In genomic region chr15:78914823-78915659, GRCm38 (mm10) we compare ENCODE assay signal across 8 mouse cellular contexts. TPM values are rescaled to one million over a fixed set of nuclear protein-coding genes. Genes with fewer than 3 reads are reported as not detected.
DNase-seq lines count a peak whose midpoint lies in the region; ATAC-seq and TF ChIP-seq lines count a peak whose summit lies in the region.

No protein-coding gene starts in this region.

- no peaks in the 10 kb centered on the region for H3K9me3 ChIP-seq in kidney, embryonic 16.5 days (ENCODE audit: low read length)
- no peaks in the 10 kb centered on the region for H3K9me3 ChIP-seq in hindbrain, embryonic 16.5 days (ENCODE audit: control insufficient read depth, low read length)
- H3K9me3 ChIP-seq in midbrain, postnatal 0 days (ENCODE audit: low read length): no peaks in the 10 kb centered on the region

- H3K27me3 ChIP-seq in kidney, embryonic 16.5 days (ENCODE audit: insufficient read depth, low read length): no peaks in the 10 kb centered on the region
- no peaks in the 10 kb centered on the region for H3K27me3 ChIP-seq in hindbrain, embryonic 16.5 days (replicated peaks; ENCODE audit: control insufficient read depth, insufficient read depth, low read length)
- no peaks in the 10 kb centered on the region for H3K27me3 ChIP-seq in midbrain, postnatal 0 days (ENCODE audit: insufficient read depth, low read length)

- peaks cover 26% of the 10 kb centered on the region for H3K36me3 ChIP-seq in kidney, embryonic 16.5 days (ENCODE audit: insufficient read depth, low read length)
- peaks cover 4% of the 10 kb centered on the region for H3K36me3 ChIP-seq in hindbrain, embryonic 16.5 days (ENCODE audit: control insufficient read depth, insufficient read depth, low read length)
- peaks cover 18% of the 10 kb centered on the region for H3K36me3 ChIP-seq in midbrain, postnatal 0 days (ENCODE audit: insufficient read depth, low read length)

- WGBS in kidney, embryonic 16.5 days: 47% methylated on average over 8 of the region's 8 CpGs
- WGBS in hindbrain, embryonic 16.5 days: 50% methylated on average over 8 of the region's 8 CpGs
- WGBS in midbrain, postnatal 0 days: 48% methylated on average over 8 of the region's 8 CpGs

- peak overlapping the region; percentile 72 for H3K4me3 ChIP-seq in kidney, embryonic 16.5 days (ENCODE audit: low read length)
- peak overlapping the region; percentile 77 for H3K4me3 ChIP-seq in hindbrain, embryonic 16.5 days (ENCODE audit: low read length)
- peak overlapping the region; percentile 71 for H3K4me3 ChIP-seq in midbrain, postnatal 0 days (ENCODE audit: low read depth, low read length)

- H3K4me2 ChIP-seq in kidney, embryonic 16.5 days (replicated peaks; ENCODE audit: low read depth, low read length): peak overlapping the region; percentile 92
- peak overlapping the region; percentile 87 for H3K4me2 ChIP-seq in hindbrain, embryonic 16.5 days (ENCODE audit: low read length)
- peak overlapping the region; percentile 63 for H3K4me2 ChIP-seq in midbrain, postnatal 0 days (ENCODE audit: low read depth, low read length, poor library complexity, severe bottlenecking)

- no peak overlapping the region for H3K27ac ChIP-seq in kidney, embryonic 16.5 days (ENCODE audit: low read length)
- H3K27ac ChIP-seq in hindbrain, embryonic 16.5 days (ENCODE audit: low read depth, low read length): peak overlapping the region; percentile 97; the same call in 1 of the 2 replicates
- H3K27ac ChIP-seq in midbrain, postnatal 0 days (ENCODE audit: low read depth, low read length): peak overlapping the region; percentile 97

- DNase-seq in kidney, postnatal 10 days: no peak
- DNase-seq in cerebellum, postnatal 10 days: peak; percentile 40 to 41
- no peak for DNase-seq in midbrain, postnatal 0 days (ENCODE audit: low spot score)
- no peak for DNase-seq in urinary bladder, postnatal 36 days (ENCODE audit: low spot score in 2 of 2)
- no peak for DNase-seq in embryo, embryonic 9.5 days (ENCODE audit: extremely low spot score)
- DNase-seq in kidney, postnatal 36 days: no peak

- TF ChIP-seq CTCF in midbrain, postnatal 0 days (IDR thresholded peaks at IDR 0.05): no peak

- peaks cover 26% of the 10 kb centered on the region for H3K4me1 ChIP-seq in kidney, embryonic 16.5 days (ENCODE audit: insufficient read depth, low read length)
- peaks cover 25% of the 10 kb centered on the region for H3K4me1 ChIP-seq in hindbrain, embryonic 16.5 days (ENCODE audit: control insufficient read depth, insufficient read depth, low read depth, low read length)
- H3K4me1 ChIP-seq in midbrain, postnatal 0 days (ENCODE audit: insufficient read depth, low read length): no peaks in the 10 kb centered on the region; the same call in 1 of the 2 replicates

- no peak for ATAC-seq in kidney, embryonic 16.5 days (ENCODE audit: low FRiP score, low TSS enrichment)
- no peak for ATAC-seq in hindbrain, embryonic 16.5 days
- ATAC-seq in midbrain, postnatal 0 days (ENCODE audit: low FRiP score): no peak

- H3K9ac ChIP-seq in kidney, embryonic 16.5 days (replicated peaks; ENCODE audit: low read length): peak overlapping the region; percentile 77
- H3K9ac ChIP-seq in hindbrain, embryonic 16.5 days (ENCODE audit: low read depth, low read length): peak overlapping the region; percentile 85
- peak overlapping the region; percentile 91 for H3K9ac ChIP-seq in midbrain, postnatal 0 days (replicated peaks; ENCODE audit: low read length, poor library complexity, severe bottlenecking)

RNA-seq across cellular contexts. Expression of gene Pdxp, which starts 1.3 kb away (rescaled TPM):
- 11.7 and 12.0 TPM in 2 replicates for polyA plus RNA-seq in kidney, embryonic 16.5 days (2015; fragmentation: Nextera tagmentation; extraction: Ambion mirVana)
- 94.7 and 96.9 TPM in 2 replicates for polyA plus RNA-seq in hindbrain, embryonic 16.5 days (2015; fragmentation: Nextera tagmentation; extraction: Ambion mirVana)
- total RNA-seq in midbrain, postnatal 0 days (2014; rRNA removed): 350 and 364 TPM in 2 replicates
- polyA plus RNA-seq in midbrain, postnatal 0 days (2015; fragmentation: Nextera tagmentation; extraction: Ambion mirVana): 171 and 181 TPM in 2 replicates

RNA-seq across cellular contexts. Expression of gene Lgals1, which starts 11.5 kb away (rescaled TPM):
- 659 and 673 TPM in 2 replicates for polyA plus RNA-seq in kidney, embryonic 16.5 days (2015; fragmentation: Nextera tagmentation; extraction: Ambion mirVana)
- 105 and 169 TPM in 2 replicates for polyA plus RNA-seq in hindbrain, embryonic 16.5 days (2015; fragmentation: Nextera tagmentation; extraction: Ambion mirVana)
- total RNA-seq in midbrain, postnatal 0 days (2014; rRNA removed): 35.4 and 46.2 TPM in 2 replicates
- polyA plus RNA-seq in midbrain, postnatal 0 days (2015; fragmentation: Nextera tagmentation; extraction: Ambion mirVana): 69.7 and 76.8 TPM in 2 replicates

RNA-seq across cellular contexts. Expression of gene Sh3bp1, which starts 15.5 kb away (rescaled TPM):
- 33.1 and 41.0 TPM in 2 replicates for polyA plus RNA-seq in kidney, embryonic 16.5 days (2015; fragmentation: Nextera tagmentation; extraction: Ambion mirVana)
- 4.5 and 6.7 TPM in 2 replicates for polyA plus RNA-seq in hindbrain, embryonic 16.5 days (2015; fragmentation: Nextera tagmentation; extraction: Ambion mirVana)
- total RNA-seq in midbrain, postnatal 0 days (2014; rRNA removed): 4.2 and 4.5 TPM in 2 replicates
- polyA plus RNA-seq in midbrain, postnatal 0 days (2015; fragmentation: Nextera tagmentation; extraction: Ambion mirVana): 4.0 and 4.7 TPM in 2 replicates

RNA-seq across cellular contexts. Expression of gene Gm49510, which starts 15.6 kb away (rescaled TPM):
- 0.37 and 0.70 TPM in 2 replicates for polyA plus RNA-seq in kidney, embryonic 16.5 days (2015; fragmentation: Nextera tagmentation; extraction: Ambion mirVana)
- 0.11 TPM in 1 of 2 replicates, not detected in the other for polyA plus RNA-seq in hindbrain, embryonic 16.5 days (2015; fragmentation: Nextera tagmentation; extraction: Ambion mirVana)
- total RNA-seq in midbrain, postnatal 0 days (2014; rRNA removed): 1.7 TPM in 1 of 2 replicates, not detected in the other
- 0.17 TPM in 1 of 2 replicates, not detected in the other for polyA plus RNA-seq in midbrain, postnatal 0 days (2015; fragmentation: Nextera tagmentation; extraction: Ambion mirVana)

RNA-seq across cellular contexts. Expression of gene Nol12, which starts 19.7 kb away (rescaled TPM):
- polyA plus RNA-seq in kidney, embryonic 16.5 days (2015; fragmentation: Nextera tagmentation; extraction: Ambion mirVana): 55.0 and 59.9 TPM in 2 replicates
- polyA plus RNA-seq in hindbrain, embryonic 16.5 days (2015; fragmentation: Nextera tagmentation; extraction: Ambion mirVana): 63.6 and 68.1 TPM in 2 replicates
- total RNA-seq in midbrain, postnatal 0 days (2014; rRNA removed): 8.1 and 17.1 TPM in 2 replicates
- polyA plus RNA-seq in midbrain, postnatal 0 days (2015; fragmentation: Nextera tagmentation; extraction: Ambion mirVana): 64.0 and 69.5 TPM in 2 replicates

Comparison
In these comparisons a context has a peak if more than half of its experiments do, and no peak if none do; other contexts are left out.
1. DNase-seq: peak in cerebellum, postnatal 10 days (2 of 2); none in kidney, postnatal 10 days (single experiment), midbrain, postnatal 0 days (single experiment), urinary bladder, postnatal 36 days (0 of 2), embryo, embryonic 9.5 days (single experiment) and kidney, postnatal 36 days (0 of 2).
2. Peak in every context shown above with its lines, with median percentiles within 50 percentile points of each other: H3K4me2 ChIP-seq, H3K4me3 ChIP-seq and H3K9ac ChIP-seq.